33 mouse cellular contexts compared by ENCODE assay signal in the genomic region with DNA sequence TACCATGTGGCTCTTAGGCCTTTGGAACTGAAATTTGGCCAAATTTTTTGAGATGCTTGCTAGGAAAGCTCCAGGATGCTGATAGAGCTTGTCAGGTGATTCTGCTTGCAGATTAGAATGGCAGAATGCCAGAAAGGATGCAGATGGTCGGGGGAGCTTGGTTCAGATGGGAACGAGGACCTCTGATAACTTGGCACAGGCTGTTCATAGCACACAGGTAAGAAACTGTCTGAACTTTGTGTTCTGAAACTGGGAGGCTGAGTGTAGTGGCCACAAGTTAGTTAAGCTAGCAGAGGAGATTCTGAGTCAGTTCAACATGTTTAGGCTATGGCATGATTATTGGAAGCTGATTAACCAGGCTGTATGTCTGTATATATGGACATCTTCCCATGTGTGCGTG.
A peak's percentile ranks its signal among the peaks of the same experiment; 100 is the strongest.
DNase-seq lines count a peak whose midpoint lies in the region; ATAC-seq and TF ChIP-seq lines count a peak whose summit lies in the region.
"Had no signal": no experiment of that assay in that cellular context is flagged by ENCODE, and none has a peak within 500 bp of the region (broad histone marks: within the 10 kb centered on the region; RNA-seq: fewer than 3 reads in every experiment).

No protein-coding gene starts in this region.

- TF ChIP-seq POLR2A in cerebellum, adult 2 months (IDR thresholded peaks at IDR 0.05; ENCODE audit: borderline replicate concordance, insufficient read depth, low read length) = no peak

- no peak for TF ChIP-seq CTCF in cerebellum, adult 2 months (IDR thresholded peaks at IDR 0.05; ENCODE audit: borderline replicate concordance, insufficient read depth, low read depth, low read length)

- no peak overlapping the region for H3K9ac ChIP-seq in hindbrain, embryonic 13.5 days
- H3K9ac ChIP-seq: embryonic facial prominence, embryonic 13.5 days; forebrain, postnatal 0 days; hindbrain, embryonic 12.5 days; limb, embryonic 15.5 days; liver, embryonic 13.5 days; midbrain, embryonic 15.5 days; neural tube, embryonic 13.5 days; stomach, embryonic 15.5 days had no signal

- H3K4me1 ChIP-seq in cerebellum, adult 2 months (ENCODE audit: control insufficient read depth, insufficient read depth, low read length) = peaks cover 9% of the 10 kb centered on the region
- peaks cover 17% of the 10 kb centered on the region for H3K4me1 ChIP-seq in hindbrain, embryonic 13.5 days (replicated peaks)
- H3K4me1 ChIP-seq: embryonic facial prominence, embryonic 13.5 days; forebrain, embryonic 10.5 days; hindbrain, embryonic 12.5 days; limb, embryonic 15.5 days; liver, embryonic 13.5 days; stomach, embryonic 15.5 days had no signal

- no peaks in the 10 kb centered on the region for H3K9me3 ChIP-seq in hindbrain, embryonic 13.5 days
- H3K9me3 ChIP-seq: embryonic facial prominence, embryonic 13.5 days; forebrain, embryonic 10.5 days; hindbrain, embryonic 12.5 days; limb, embryonic 10.5 days; limb, embryonic 15.5 days; liver, embryonic 13.5 days; midbrain, embryonic 15.5 days; neural tube, embryonic 13.5 days; stomach, embryonic 15.5 days had no signal

- 28% methylated on average over 3 of the region's 3 CpGs for WGBS in cerebellum, adult 2 months
- 67% methylated on average over 3 of the region's 3 CpGs for WGBS in hindbrain, embryonic 13.5 days

- peak; percentile 33 for DNase-seq in left cerebral cortex, postnatal 4 days
- no peak for DNase-seq in left cerebral cortex, postnatal 25 days (ENCODE audit: low spot score in 2 of 2)
- peak; percentile 61 for DNase-seq in cerebellum, adult 11 months
- peak; percentile 56 to 87 for DNase-seq in cerebellum, adult 2 months
- peak; percentile 68 to 85 for DNase-seq in cerebellum, postnatal 14 days
- DNase-seq in frontal cortex, postnatal 36 days (ENCODE audit: low spot score in 2 of 2) = no peak
- DNase-seq: adrenal gland, adult 8-10 months; forebrain, postnatal 0 days; gastrocnemius, postnatal 10 days; heart, postnatal 36 days; kidney, adult 11 months; kidney, postnatal 36 days; liver, embryonic 13.5 days; lung, adult 18-20 months; lung, postnatal 10 days; right cerebral cortex, postnatal 14 days; thymus, postnatal 14 days had no signal

- ATAC-seq in monocyte, adult 5-6 weeks (replicated peaks; ENCODE audit: insufficient number of reproducible peaks, low FRiP score, low TSS enrichment, poor library complexity, severe bottlenecking) = no peak
- ATAC-seq in hindbrain, embryonic 13.5 days (ENCODE audit: low FRiP score) = no peak
- ATAC-seq: activated CD4-positive, CD25-positive, alpha-beta regulatory T cell, adult 4 months; forebrain, postnatal 0 days; inflammation-experienced regulatory T-cells, adult 6 months; midbrain, embryonic 15.5 days had no signal

- H3K4me3 ChIP-seq in cerebellum, adult 2 months (replicated peaks; ENCODE audit: insufficient read depth, low read depth, low read length) = no peak overlapping the region
- H3K4me3 ChIP-seq in hindbrain, embryonic 13.5 days = no peak overlapping the region
- H3K4me3 ChIP-seq: embryonic facial prominence, embryonic 13.5 days; forebrain, embryonic 10.5 days; hindbrain, embryonic 12.5 days; layer of hippocampus, adult 2 months; limb, embryonic 10.5 days; limb, embryonic 15.5 days; liver, embryonic 13.5 days; midbrain, embryonic 15.5 days; neural tube, embryonic 13.5 days; stomach, embryonic 15.5 days had no signal

- no peak overlapping the region for H3K4me2 ChIP-seq in hindbrain, embryonic 13.5 days
- H3K4me2 ChIP-seq: embryonic facial prominence, embryonic 13.5 days; heart, embryonic 11.5 days; hindbrain, embryonic 12.5 days; limb, embryonic 15.5 days; liver, embryonic 13.5 days; midbrain, embryonic 15.5 days; neural tube, embryonic 13.5 days; stomach, embryonic 15.5 days had no signal

- no peak overlapping the region for H3K27ac ChIP-seq in cerebellum, adult 2 months (ENCODE audit: insufficient read depth, low read length)
- no peak overlapping the region for H3K27ac ChIP-seq in hindbrain, embryonic 13.5 days
- H3K27ac ChIP-seq: embryonic facial prominence, embryonic 13.5 days; forebrain, embryonic 10.5 days; hindbrain, embryonic 12.5 days; layer of hippocampus, adult 2 months; limb, embryonic 10.5 days; limb, embryonic 15.5 days; liver, embryonic 13.5 days; macrophage; midbrain, embryonic 15.5 days; neural tube, embryonic 13.5 days; stomach, embryonic 15.5 days had no signal

- no peaks in the 10 kb centered on the region for H3K36me3 ChIP-seq in hindbrain, embryonic 13.5 days
- H3K36me3 ChIP-seq: embryonic facial prominence, embryonic 13.5 days; forebrain, embryonic 10.5 days; hindbrain, embryonic 12.5 days; limb, embryonic 10.5 days; limb, embryonic 15.5 days; liver, embryonic 13.5 days; midbrain, embryonic 15.5 days; neural tube, embryonic 13.5 days; stomach, embryonic 15.5 days had no signal

- H3K27me3 ChIP-seq in cerebellum, adult 2 months (ENCODE audit: control insufficient read depth, insufficient read depth, low read length) = no peaks in the 10 kb centered on the region
- H3K27me3 ChIP-seq in hindbrain, embryonic 13.5 days = no peaks in the 10 kb centered on the region
- H3K27me3 ChIP-seq: CH12.LX; embryonic facial prominence, embryonic 13.5 days; hindbrain, embryonic 12.5 days; limb, embryonic 15.5 days; liver, embryonic 13.5 days; midbrain, embryonic 15.5 days; neural tube, embryonic 13.5 days; stomach, embryonic 15.5 days had no signal

- intact Hi-C loops in left cerebral cortex, postnatal 4 days (cut with DNase I) = no loop called here
- intact Hi-C loops in left cerebral cortex, postnatal 25 days (cut with DNase I) = no loop called here

Comparison
In these comparisons a context has a peak if more than half of its experiments do, and no peak if none do; other contexts are left out.
1. DNase-seq: peak in left cerebral cortex, postnatal 4 days (single experiment), cerebellum, adult 11 months (single experiment), cerebellum, adult 2 months (2 of 2) and cerebellum, postnatal 14 days (2 of 2); none in left cerebral cortex, postnatal 25 days (0 of 2) and frontal cortex, postnatal 36 days (0 of 2).